Mouse (Mus musculus): ENCODE measurements at regions not wholly inside any gene's neighbourhood (a gene's known extent, or its start where the extent isn't known, plus 50 kb on each side); places are given as distances from the start of the nearest gene placed in this dataset.

- TF ChIP-seq POLR2A (IDR thresholded peaks at IDR 0.05; ENCODE audit: low read depth, low read length) (no peak), CTCF (IDR thresholded peaks at IDR 0.05; ENCODE audit: borderline replicate concordance, insufficient read depth, low read length) (no peak)
These were observed 238.6 kb downstream of the Nedd1 start for GRCm38 (mm10) chr10:92483592-92483991.
